Mouse (Mus musculus) kidney, embryonic 16.5 days (tissue): ENCODE data around the gene Schip1. TPM values are rescaled to one million over a fixed set of nuclear protein-coding genes. Genes with fewer than 3 reads are reported as not detected.

Experiments
- ATAC-seq: fragments of 200-750 bp; cut with Nextera tagmentation; 2 replicates; pipeline ENCODE4 v1.8.0; 2017; ENCODE audit warnings: moderate TSS enrichment; ENCODE audit not compliant: low FRiP score, low TSS enrichment
- H3K27ac ChIP-seq: fragments of 300-500 bp; sonication (generic); 2 replicates; pipeline ENCODE4 v1.5.1; 2014; ENCODE audit warnings: low read length
- H3K27me3 ChIP-seq: fragments of 300-500 bp; sonication (generic); 2 replicates; pipeline ENCODE4 v1.6.1; 2014; ENCODE audit warnings: low read length, control low read depth, mixed read lengths; ENCODE audit not compliant: insufficient read depth
- H3K36me3 ChIP-seq: fragments of 300-500 bp; sonication (generic); 2 replicates; pipeline ENCODE4 v1.6.1; 2014; ENCODE audit warnings: low read length, control low read depth, mixed read lengths; ENCODE audit not compliant: insufficient read depth
- H3K4me1 ChIP-seq: fragments of 300-500 bp; sonication (generic); 2 replicates; pipeline ENCODE4 v1.6.1; 2014; ENCODE audit warnings: low read length, control low read depth, mixed read lengths; ENCODE audit not compliant: insufficient read depth
- H3K4me2 ChIP-seq: fragments of 300-500 bp; sonication (generic); replicated peaks from 2 replicates; pipeline ENCODE4 v1.6.1; 2014; ENCODE audit warnings: low read depth, low read length
- H3K4me3 ChIP-seq: fragments of 300-500 bp; sonication (generic); 2 replicates; pipeline ENCODE4 v1.5.1; 2014; ENCODE audit warnings: mild to moderate bottlenecking, low read length
- H3K9ac ChIP-seq: fragments of 300-500 bp; sonication (generic); replicated peaks from 2 replicates; pipeline ENCODE4 v1.6.1; 2014; ENCODE audit warnings: low read length
- H3K9me3 ChIP-seq: fragments of 300-500 bp; sonication (generic); 2 replicates; pipeline ENCODE4 v1.6.1; 2016; ENCODE audit warnings: low read length, control low read depth
- WGBS: fragments of 180-500 bp; shearing (Covaris S2); extraction: QIAGEN DNeasy Blood & Tissue Kit; methylation state at CpG from one replicate; pipeline ENCODE4 v1.1.7; 2014; 5-methylcytosine and 5-hydroxymethylcytosine counted together
- polyA plus RNA-seq: library from polyadenylated mRNA; unstranded; fragments of >200 nt; fragmentation: Nextera tagmentation; extraction: Ambion mirVana; gene quantifications from 2 replicates; pipeline ENCODE4 v1.2.1, GENCODE M21; 2015

Schip1 gene
- polyA plus RNA-seq, 1 experiment from 2014 or later = 48.9 TPM

DNA sequence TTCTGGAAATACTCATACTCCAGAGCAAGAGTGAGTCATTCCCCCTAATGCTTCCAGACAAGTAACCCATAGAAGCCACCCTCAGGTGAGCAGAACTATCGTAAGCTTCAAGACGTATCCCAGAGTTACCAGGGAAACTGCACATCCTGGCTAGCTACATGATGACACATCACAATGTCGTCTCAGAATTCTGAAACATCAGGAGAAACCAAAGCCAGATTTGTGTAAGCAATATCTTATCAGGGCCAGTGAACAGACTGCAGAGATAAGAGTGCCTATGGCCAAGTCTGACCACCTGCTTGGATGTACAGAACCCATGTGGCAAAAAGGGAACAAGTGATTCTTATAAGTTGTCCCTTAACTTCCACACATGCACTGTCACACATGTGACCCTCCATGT, 440.2 kb downstream of the Schip1 start:
- no peaks in the 10 kb centered on the region for H3K27me3 ChIP-seq
- no peak overlapping the region for H3K9ac ChIP-seq
- H3K27ac ChIP-seq = no peak overlapping the region
- 0 out of 2 replicates have a peak, but pooled peaks cover 3% of the 10 kb centered on the region for H3K36me3 ChIP-seq
- no peak for ATAC-seq
- H3K4me1 ChIP-seq = peaks cover 19% of the 10 kb centered on the region; the same call in 1 of the 2 replicates
- H3K9me3 ChIP-seq = no peaks in the 10 kb centered on the region
- 93% methylated on average over 3 of the region's 3 CpGs for WGBS
- no peak overlapping the region for H3K4me2 ChIP-seq
- H3K4me3 ChIP-seq = no peak overlapping the region

DNA sequence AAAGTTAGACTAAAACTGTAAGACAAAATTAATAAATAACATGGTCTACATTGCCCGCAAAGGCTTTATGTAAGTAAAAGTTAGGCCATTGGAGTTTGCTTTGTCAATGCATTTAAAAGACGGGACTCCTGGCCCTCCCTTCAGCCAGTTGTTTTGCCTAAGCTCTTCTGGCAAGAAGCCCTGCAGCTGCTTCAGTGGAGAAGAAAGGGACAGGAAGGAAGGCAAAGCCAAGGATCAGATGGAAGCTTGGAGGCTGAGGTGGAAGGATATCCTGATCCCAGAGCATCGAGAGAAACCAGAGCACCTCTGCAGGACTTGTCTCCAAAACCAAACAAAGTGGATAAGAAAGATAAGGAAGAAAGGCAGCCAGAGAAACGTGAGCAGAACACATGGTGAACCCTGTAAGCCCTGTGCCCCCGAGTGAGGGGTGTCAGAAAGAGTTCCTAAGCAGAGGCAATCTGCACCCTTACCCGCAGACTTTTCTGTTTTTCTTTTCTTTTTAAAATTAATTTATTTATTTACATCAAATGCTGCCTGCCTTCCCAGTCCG, 442.2 kb downstream of the Schip1 start:
- Histone ChIP-seq H3K4me2 (no peak overlapping the region), H3K36me3 (0 out of 2 replicates have a peak, but pooled peaks cover 3% of the 10 kb centered on the region), H3K27ac (peak overlapping the region; percentile 65; the same call in 1 of the 2 replicates), H3K9me3 (no peaks in the 10 kb centered on the region), H3K4me3 (no peak overlapping the region), H3K4me1 (peaks cover 19% of the 10 kb centered on the region; the same call in 1 of the 2 replicates), H3K9ac (no peak overlapping the region), H3K27me3 (no peaks in the 10 kb centered on the region)
- ATAC-seq = no peak
- 53% methylated on average over 7 of the region's 7 CpGs for WGBS

DNA sequence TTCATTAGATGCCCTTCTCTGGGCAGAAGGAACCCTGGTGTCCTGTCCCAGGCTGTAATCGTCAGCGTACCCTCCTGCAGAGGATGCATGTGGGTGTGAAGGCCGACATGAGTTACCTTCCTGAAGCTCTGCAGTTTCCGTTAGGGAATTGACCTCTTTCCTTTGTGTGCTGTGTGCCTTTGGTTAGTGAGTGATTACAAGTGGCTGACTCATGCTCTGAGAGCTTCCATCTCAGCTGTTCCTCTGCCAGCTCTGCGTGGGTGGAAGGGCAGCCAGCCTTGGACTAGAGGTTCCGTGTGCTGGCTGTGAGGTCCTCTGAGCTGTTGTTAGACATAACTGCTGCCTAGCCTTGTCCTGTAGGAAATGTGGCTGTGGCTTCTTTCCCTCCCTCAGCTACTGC, 444.0 kb downstream of the Schip1 start:
- Histone ChIP-seq H3K4me2 (no peak overlapping the region), H3K9ac (no peak overlapping the region), H3K4me3 (no peak overlapping the region), H3K27ac (peak overlapping the region; percentile 56; the same call in 1 of the 2 replicates), H3K9me3 (no peaks in the 10 kb centered on the region), H3K36me3 (no peaks in the 10 kb centered on the region), H3K27me3 (no peaks in the 10 kb centered on the region), H3K4me1 (peaks cover 34% of the 10 kb centered on the region)
- 27% methylated on average over 6 of the region's 6 CpGs for WGBS
- peak; percentile 69; the same call in 1 of the 2 replicates for ATAC-seq

DNA sequence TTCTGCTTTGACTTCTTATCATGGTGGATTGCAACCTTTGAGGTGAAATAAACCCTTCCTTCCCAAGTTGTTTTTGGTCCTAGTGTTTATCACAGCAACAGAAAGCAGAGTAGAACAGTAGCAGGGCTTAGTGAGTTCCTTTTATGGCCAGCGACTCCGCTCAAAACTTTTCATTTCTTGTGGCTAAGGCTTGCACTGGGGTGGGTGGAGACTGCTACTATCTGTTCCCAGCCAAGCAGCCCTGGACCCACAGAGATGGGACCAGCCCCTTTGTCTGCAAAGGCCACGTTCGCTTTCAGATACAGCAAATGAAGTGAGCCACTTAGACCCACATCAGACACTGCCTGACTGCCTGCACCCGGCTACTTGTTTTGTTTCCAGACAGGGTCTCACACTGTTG, 446.3 kb downstream of the Schip1 start:
- H3K9ac ChIP-seq = no peak overlapping the region
- H3K27me3 ChIP-seq = no peaks in the 10 kb centered on the region
- H3K36me3 ChIP-seq = no peaks in the 10 kb centered on the region
- H3K4me1 ChIP-seq = peaks cover 40% of the 10 kb centered on the region
- H3K4me3 ChIP-seq = no peak overlapping the region
- H3K27ac ChIP-seq = no peak overlapping the region
- no peak for ATAC-seq
- H3K4me2 ChIP-seq = no peak overlapping the region
- 92% methylated on average over 5 of the region's 5 CpGs for WGBS
- no peaks in the 10 kb centered on the region for H3K9me3 ChIP-seq

DNA sequence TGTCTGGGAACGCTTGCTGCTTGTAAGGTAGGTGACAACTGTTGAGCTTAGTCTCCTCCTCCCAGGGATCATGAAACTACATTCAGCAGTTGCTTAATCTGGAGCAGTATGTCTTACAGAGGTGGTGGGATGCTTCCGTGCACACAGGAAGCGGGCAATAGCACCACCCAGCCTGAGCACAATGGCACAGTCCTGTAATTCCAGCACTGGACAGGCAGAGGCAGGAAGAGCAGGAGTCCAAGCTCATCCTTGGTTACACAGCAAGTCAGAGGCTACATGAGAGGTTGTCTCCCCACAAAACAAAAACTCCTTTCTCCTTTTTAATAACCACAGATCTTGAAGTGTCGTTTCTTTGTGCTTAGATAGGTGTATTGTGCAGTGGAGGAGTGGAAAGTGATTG, 447.1 kb downstream of the Schip1 start:
- no peak for ATAC-seq
- Histone ChIP-seq H3K9ac (no peak overlapping the region), H3K9me3 (no peaks in the 10 kb centered on the region), H3K27me3 (no peaks in the 10 kb centered on the region), H3K36me3 (no peaks in the 10 kb centered on the region), H3K4me3 (no peak overlapping the region), H3K4me1 (peaks cover 39% of the 10 kb centered on the region), H3K27ac (no peak overlapping the region), H3K4me2 (no peak overlapping the region)
- 69% methylated on average over 4 of the region's 4 CpGs for WGBS

DNA sequence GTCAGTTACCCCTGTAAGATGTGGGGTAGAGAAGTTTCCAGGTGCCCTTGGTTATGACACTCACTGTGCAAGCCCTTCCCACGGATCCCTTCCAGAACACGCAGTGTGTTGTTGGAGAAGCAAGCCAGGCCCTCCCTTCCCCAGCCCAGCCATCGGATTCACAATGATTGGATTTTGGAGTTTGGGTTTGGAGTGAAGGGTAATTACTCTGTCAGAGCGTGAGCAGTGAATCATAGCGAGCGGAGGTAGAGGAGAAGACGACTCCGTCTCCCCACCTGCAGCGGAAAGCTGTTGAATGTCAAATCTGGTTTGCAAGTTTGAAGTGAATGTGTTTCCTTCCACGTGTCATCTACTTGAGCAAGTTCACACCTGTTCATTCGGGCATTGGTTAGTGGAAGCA, 447.7 kb downstream of the Schip1 start:
- 53% methylated on average over 11 of the region's 11 CpGs for WGBS
- Histone ChIP-seq H3K4me1 (peaks cover 36% of the 10 kb centered on the region), H3K36me3 (no peaks in the 10 kb centered on the region), H3K9ac (no peak overlapping the region), H3K27me3 (no peaks in the 10 kb centered on the region), H3K27ac (no peak overlapping the region), H3K4me2 (no peak overlapping the region), H3K4me3 (no peak overlapping the region), H3K9me3 (no peaks in the 10 kb centered on the region)
- no peak; the same call in 1 of the 2 replicates for ATAC-seq

DNA sequence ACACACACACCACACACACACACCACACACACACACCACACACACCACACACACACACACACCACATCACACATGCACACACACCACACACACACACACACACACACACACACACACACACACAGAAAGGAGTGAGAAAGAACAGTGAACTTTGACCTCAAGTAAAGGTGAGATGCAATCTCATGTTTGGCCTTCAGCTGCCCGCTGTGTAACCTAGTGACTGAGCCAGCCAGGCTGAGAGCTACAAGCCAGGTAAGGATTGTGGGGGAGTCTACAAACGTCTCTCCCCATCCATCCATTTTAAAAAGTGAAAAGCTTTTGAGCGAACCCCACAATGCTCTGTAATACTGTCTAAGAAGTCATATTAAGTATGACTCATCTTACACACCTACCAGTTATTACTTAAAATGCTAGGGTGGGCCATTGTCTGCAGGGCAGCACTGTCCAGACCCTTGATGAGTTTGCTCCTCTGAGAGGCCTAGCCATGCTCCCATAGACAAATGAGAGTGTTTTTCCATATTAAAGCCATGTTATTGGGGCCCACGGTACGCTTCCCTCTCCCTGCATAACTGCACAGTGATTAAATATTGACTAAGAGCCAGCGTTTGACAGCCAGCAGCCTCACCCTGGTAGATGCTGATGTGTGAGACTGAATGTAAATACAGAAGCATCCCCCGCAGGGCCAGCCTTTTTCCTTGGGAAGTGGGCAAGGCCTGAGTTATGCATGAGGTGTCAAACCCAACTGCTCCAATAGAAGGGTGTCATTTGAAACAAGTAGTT, 448.9 kb downstream of the Schip1 start:
- H3K9me3 ChIP-seq = no peaks in the 10 kb centered on the region
- no peak overlapping the region for H3K9ac ChIP-seq
- no peak overlapping the region for H3K4me2 ChIP-seq
- 0 out of 2 replicates have a peak overlapping the region, but pooled peaks have one; percentile 7 for H3K27ac ChIP-seq
- WGBS = 60% methylated on average over 7 of the region's 7 CpGs
- H3K27me3 ChIP-seq = no peaks in the 10 kb centered on the region
- peak; percentile 13 for ATAC-seq
- no peaks in the 10 kb centered on the region for H3K36me3 ChIP-seq
- H3K4me1 ChIP-seq = peaks cover 32% of the 10 kb centered on the region
- H3K4me3 ChIP-seq = no peak overlapping the region

DNA sequence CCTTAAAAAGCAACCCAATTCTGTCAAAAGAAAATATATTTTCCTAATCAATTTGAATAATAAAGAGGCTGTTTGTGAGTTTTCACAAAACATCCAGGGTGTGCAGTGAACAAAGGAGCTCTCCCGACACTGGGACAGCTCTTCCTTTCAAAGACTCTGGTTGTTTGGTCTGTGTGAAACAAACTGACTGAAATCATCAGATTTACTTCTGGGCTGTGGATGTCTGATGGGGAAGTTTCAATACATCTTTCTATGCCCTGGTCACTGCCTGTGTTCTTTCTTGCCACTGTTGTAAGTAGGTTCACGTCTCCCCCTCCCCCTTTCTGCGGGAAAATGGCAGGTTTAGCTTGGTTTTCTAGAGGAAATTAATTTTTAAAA, 449.5 kb downstream of the Schip1 start:
- H3K4me3 ChIP-seq = no peak overlapping the region
- no peak overlapping the region for H3K9ac ChIP-seq
- H3K4me2 ChIP-seq = no peak overlapping the region
- 80% methylated on average over 3 of the region's 3 CpGs for WGBS
- no peaks in the 10 kb centered on the region for H3K36me3 ChIP-seq
- no peaks in the 10 kb centered on the region for H3K27me3 ChIP-seq
- ATAC-seq = no peak
- H3K4me1 ChIP-seq = peaks cover 26% of the 10 kb centered on the region
- H3K27ac ChIP-seq = no peak overlapping the region
- H3K9me3 ChIP-seq = no peaks in the 10 kb centered on the region

DNA sequence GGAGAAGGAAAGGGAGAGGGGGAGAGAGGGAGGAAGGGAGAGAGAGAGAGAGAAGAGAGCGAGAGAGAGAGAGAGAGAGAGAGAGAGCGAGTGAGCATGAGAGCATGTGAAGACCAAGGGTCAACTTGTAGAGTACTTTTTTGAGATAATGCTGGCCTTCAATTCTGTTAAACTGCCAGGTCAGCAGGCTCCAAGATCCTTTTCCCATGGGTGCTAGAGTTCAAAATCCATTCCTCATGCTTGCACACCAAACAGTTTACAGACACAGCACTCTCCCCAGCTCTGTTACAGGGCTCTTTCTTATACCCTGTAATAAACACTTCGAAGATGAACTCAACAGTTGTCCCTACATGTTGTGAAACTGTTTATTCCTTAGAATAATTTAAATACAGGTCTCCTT, 450.1 kb downstream of the Schip1 start:
- Histone ChIP-seq H3K9ac (no peak overlapping the region), H3K36me3 (no peaks in the 10 kb centered on the region), H3K4me3 (no peak overlapping the region), H3K4me2 (no peak overlapping the region), H3K4me1 (peaks cover 24% of the 10 kb centered on the region), H3K27me3 (no peaks in the 10 kb centered on the region), H3K27ac (no peak overlapping the region), H3K9me3 (no peaks in the 10 kb centered on the region)
- WGBS = 80% methylated on average over 3 of the region's 3 CpGs
- ATAC-seq = no peak

DNA sequence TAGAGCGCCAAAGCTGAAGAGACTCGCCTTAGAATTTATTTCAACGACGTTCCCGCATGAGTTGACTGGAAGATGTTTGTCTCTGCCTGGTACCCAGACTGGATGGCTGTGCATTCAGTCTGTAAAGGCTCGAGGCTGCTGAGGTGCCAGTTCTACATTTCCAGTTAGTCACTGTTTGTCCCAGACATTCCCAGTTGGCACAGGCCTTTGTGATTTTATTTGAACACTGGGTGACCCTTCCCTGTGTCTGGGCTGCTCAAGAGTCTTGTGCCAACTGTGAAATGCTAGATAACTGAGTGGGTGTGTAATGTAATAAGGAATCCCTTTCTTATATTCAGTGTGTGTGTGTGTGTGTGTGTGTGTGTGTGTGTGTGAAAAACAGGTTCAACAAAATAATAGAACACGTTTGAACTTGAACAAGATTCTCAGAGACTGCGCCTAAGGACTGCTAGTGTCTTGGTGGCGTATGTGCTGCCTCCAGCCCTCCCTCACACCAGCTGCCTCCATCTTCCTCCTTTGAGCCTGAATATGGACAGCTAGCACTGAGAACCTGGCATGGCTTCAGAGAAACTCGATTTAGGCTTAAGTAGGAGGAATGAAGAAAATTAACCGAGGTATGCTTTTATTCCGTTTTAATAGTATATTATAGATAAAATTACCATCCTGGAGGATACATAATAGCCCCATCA, 451.9 kb downstream of the Schip1 start:
- Histone ChIP-seq H3K27me3 (no peaks in the 10 kb centered on the region), H3K36me3 (no peaks in the 10 kb centered on the region), H3K4me2 (no peak overlapping the region), H3K9me3 (no peaks in the 10 kb centered on the region), H3K4me1 (peaks cover 24% of the 10 kb centered on the region), H3K4me3 (no peak overlapping the region), H3K9ac (no peak overlapping the region), H3K27ac (no peak overlapping the region)
- 78% methylated on average over 12 of the region's 12 CpGs for WGBS
- no peak for ATAC-seq
